Mouse (Mus musculus) liver, embryonic 11.5 days (tissue): Measurements from ENCODE around the gene Adora1. TPM values are rescaled to one million over a fixed set of nuclear protein-coding genes. Genes with fewer than 3 reads are reported as not detected.
"Not testable (repeated sequence)": the region's sequence is repeated elsewhere in the genome, so short reads cannot be mapped to it uniquely, and the experiment has no call there.

ENCODE experiments used
- ATAC-seq: fragments of 200-750 bp; cut with Nextera tagmentation; replicated peaks from 2 replicates; pipeline ENCODE4 v1.8.0; 2017; ENCODE audit warnings: moderate number of reproducible peaks, mild to moderate bottlenecking, moderate TSS enrichment, moderate library complexity; ENCODE audit not compliant: low FRiP score
- DNase-seq: peaks from one replicate; pipeline ENCODE4 v3.0.0-alpha.2; 2017; ENCODE audit warnings: low spot score
- H3K27ac ChIP-seq: fragments of 300-500 bp; sonication (generic); 2 replicates; pipeline ENCODE4 v1.5.1; 2014; ENCODE audit warnings: mild to moderate bottlenecking, low read depth, low read length, control low read depth
- H3K27me3 ChIP-seq: fragments of 300-500 bp; sonication (generic); replicated peaks from 2 replicates; pipeline ENCODE4 v1.6.1; 2014; ENCODE audit warnings: low read length, mixed read lengths; ENCODE audit not compliant: control insufficient read depth, insufficient read depth
- H3K36me3 ChIP-seq: fragments of 300-500 bp; sonication (generic); 2 replicates; pipeline ENCODE4 v1.6.1; 2014; ENCODE audit warnings: mild to moderate bottlenecking, low read length, moderate library complexity, mixed read lengths; ENCODE audit not compliant: control insufficient read depth, insufficient read depth
- H3K4me1 ChIP-seq: fragments of 300-500 bp; sonication (generic); replicated peaks from 2 replicates; pipeline ENCODE4 v1.6.1; 2014; ENCODE audit warnings: low read length, mixed read lengths; ENCODE audit not compliant: control insufficient read depth, insufficient read depth
- H3K4me2 ChIP-seq: fragments of 300-500 bp; sonication (generic); 2 replicates; pipeline ENCODE4 v1.6.1; 2014; ENCODE audit warnings: mild to moderate bottlenecking, control low read depth, moderate library complexity
- H3K4me3 ChIP-seq: fragments of 300-500 bp; sonication (generic); 2 replicates; pipeline ENCODE4 v1.5.1; 2014; ENCODE audit warnings: low read depth, low read length, control low read depth
- H3K9ac ChIP-seq: fragments of 300-500 bp; sonication (generic); 2 replicates; pipeline ENCODE4 v1.6.1; 2014; ENCODE audit warnings: low read depth, low read length, control low read depth
- H3K9me3 ChIP-seq: fragments of 300-500 bp; sonication (generic); 2 replicates; pipeline ENCODE4 v1.6.1; 2016; ENCODE audit warnings: low read length, inconsistent platforms, mixed read lengths; ENCODE audit not compliant: control insufficient read depth
- WGBS: fragments of 180-500 bp; shearing (Covaris S2); extraction: QIAGEN DNeasy Blood & Tissue Kit; methylation state at CpG from one replicate; pipeline ENCODE4 v1.1.7; 2014; 5-methylcytosine and 5-hydroxymethylcytosine counted together
- polyA plus RNA-seq: library from polyadenylated mRNA; unstranded; fragments of >200 nt; fragmentation: Nextera tagmentation; extraction: Ambion mirVana; gene quantifications from 2 replicates; pipeline ENCODE4 v1.2.1, GENCODE M21; 2014

Adora1 gene
- polyA plus RNA-seq, 1 experiment from 2014 or later, result 0.29 TPM

DNA sequence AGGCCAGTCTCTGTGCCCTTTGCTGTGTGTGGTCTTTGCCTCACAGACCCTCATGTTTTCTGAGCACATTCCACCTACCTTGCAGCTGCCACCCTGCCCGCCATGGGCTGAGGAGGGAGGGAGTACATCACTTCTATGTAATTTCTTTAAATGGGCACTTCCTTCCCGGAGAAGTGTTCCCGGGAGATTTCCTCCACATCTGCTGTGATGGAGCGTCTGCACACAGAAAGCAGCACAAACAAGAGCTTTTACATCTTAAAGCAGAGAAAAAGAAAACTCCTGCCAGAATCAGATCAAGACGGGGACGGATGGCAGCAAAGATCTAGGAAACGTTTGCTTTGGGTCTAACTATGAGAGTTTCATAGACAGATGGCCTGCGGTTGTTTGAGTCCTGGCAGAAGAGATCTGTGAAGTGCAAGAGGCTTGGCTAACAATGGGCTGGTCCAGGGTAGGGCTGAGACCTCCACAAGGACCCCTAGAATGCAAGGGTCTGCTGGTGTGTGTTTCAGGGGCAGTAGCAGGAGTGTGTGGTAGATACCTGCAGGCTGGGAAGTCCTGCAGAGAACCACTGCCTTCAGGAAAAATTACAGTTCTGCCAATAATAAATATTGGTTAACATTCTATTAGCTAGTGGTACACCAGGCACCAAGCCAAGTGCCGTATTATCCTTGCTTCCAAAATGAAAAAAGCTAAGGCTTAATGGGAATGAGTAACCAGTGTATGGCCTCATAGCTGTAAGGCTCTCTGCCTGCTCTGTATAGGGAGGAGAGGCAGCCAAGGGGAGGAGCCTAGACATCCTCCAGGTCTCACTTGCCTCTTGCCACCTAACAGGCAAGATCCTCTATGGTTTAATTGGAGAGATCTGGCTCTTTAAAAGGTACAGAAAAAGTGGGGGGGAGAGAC lies 38.5 kb upstream of the Adora1 start:
- no peaks in the 10 kb centered on the region for H3K36me3 ChIP-seq
- H3K27ac ChIP-seq, result no peak overlapping the region
- 66% methylated on average over 9 of the region's 9 CpGs for WGBS
- no peak overlapping the region for H3K4me3 ChIP-seq
- no peaks in the 10 kb centered on the region; the same call in 1 of the 2 replicates for H3K27me3 ChIP-seq
- no peak overlapping the region for H3K4me2 ChIP-seq
- no peak for DNase-seq
- H3K9ac ChIP-seq, result no peak overlapping the region
- H3K4me1 ChIP-seq, result no peaks in the 10 kb centered on the region
- no peaks in the 10 kb centered on the region for H3K9me3 ChIP-seq
- no peak for ATAC-seq

DNA sequence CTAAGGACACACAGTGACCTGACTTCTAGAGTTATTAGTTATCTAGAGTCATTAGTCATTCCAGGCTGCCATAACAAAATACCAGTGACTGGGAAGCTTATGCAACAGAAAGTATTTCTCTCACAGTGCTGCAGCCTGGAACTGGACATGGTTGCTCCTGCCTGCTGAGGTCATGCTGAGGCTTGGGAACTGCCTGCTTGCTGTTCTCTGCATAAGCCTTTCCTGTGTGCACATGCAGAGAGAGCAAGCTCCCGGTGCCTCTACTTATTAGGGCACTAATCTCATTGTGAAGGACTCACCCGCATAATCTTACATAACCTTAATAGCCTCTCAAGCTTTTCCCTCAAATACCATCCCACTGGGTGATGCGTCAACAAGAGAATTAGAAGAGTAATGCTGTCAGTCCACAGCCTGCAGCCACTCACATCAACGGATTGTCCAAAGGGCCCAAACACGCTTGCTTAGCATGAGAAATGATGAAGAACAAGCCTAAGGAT lies 37.6 kb upstream of the Adora1 start:
- no peak overlapping the region for H3K4me3 ChIP-seq
- no peak overlapping the region for H3K9ac ChIP-seq
- no peak overlapping the region for H3K4me2 ChIP-seq
- no peak for DNase-seq
- no peaks in the 10 kb centered on the region for H3K4me1 ChIP-seq
- WGBS, result 73% methylated on average over 5 of the region's 5 CpGs
- no peaks in the 10 kb centered on the region; the same call in 1 of the 2 replicates for H3K27me3 ChIP-seq
- no peaks in the 10 kb centered on the region for H3K36me3 ChIP-seq
- no peak for ATAC-seq
- no peak overlapping the region for H3K27ac ChIP-seq
- no peaks in the 10 kb centered on the region for H3K9me3 ChIP-seq

DNA sequence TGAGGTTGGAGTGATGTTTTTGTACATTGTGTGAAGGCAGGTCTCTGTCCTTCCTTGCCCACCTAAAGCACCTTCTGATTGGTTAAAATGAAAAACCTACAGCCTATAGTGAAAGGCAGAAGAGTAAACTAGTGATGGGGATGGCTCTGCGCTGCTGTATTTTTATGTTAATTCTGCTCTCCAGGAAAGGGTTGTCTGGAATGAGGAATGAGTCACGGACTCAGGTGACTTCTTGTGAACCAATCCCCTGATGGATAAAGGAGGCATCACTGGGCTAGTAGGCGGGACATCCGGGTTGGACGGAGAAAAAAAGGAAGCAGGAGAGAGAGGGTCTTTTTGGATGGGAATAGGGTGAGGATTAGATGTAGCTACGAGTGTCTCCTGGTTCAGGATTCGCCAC lies 34.8 kb upstream of the Adora1 start:
- Histone ChIP-seq H3K4me1 (no peaks in the 10 kb centered on the region), H3K9me3 (no peaks in the 10 kb centered on the region), H3K36me3 (no peaks in the 10 kb centered on the region), H3K27ac (no peak overlapping the region), H3K4me2 (no peak overlapping the region), H3K4me3 (no peak overlapping the region), H3K27me3 (no peaks in the 10 kb centered on the region), H3K9ac (no peak overlapping the region)
- DNase-seq, result no peak
- no peak for ATAC-seq
- WGBS, result 70% methylated on average over 7 of the region's 7 CpGs

GRCm38 (mm10) chr1:134265797-134266196 lies 30.6 kb upstream of the Adora1 start:
- Histone ChIP-seq H3K27me3 (no peaks in the 10 kb centered on the region), H3K4me3 (no peak overlapping the region), H3K36me3 (no peaks in the 10 kb centered on the region), H3K9me3 (no peaks in the 10 kb centered on the region), H3K4me2 (no peak overlapping the region), H3K9ac (no peak overlapping the region), H3K4me1 (no peaks in the 10 kb centered on the region), H3K27ac (no peak overlapping the region)
- ATAC-seq (no peak), DNase-seq (no peak)
- 65% methylated on average over 2 of the region's 2 CpGs for WGBS

DNA sequence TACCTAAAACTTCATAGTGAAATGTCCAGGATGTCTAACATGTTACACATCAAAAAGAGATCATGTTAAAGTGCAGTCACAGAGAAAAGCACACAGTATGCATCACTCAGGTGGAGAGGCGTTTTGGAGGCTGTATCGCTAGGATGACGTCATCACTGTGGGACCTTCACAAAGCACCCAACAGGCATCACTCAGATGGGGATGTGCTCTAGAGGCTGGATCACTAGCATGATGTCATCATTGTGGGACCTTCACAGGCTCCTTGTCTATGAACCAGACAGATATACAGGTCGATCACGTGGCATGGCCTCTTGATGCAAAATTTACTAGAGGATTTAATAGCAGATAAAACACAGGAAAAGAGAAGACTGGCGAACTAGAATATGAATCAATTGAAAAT lies 29.1 kb upstream of the Adora1 start:
- 85% methylated on average over 6 of the region's 6 CpGs for WGBS
- Histone ChIP-seq H3K4me2 (no peak overlapping the region), H3K9me3 (no peaks in the 10 kb centered on the region), H3K4me1 (no peaks in the 10 kb centered on the region), H3K27me3 (no peaks in the 10 kb centered on the region), H3K27ac (no peak overlapping the region), H3K4me3 (no peak overlapping the region), H3K36me3 (no peaks in the 10 kb centered on the region), H3K9ac (no peak overlapping the region)
- ATAC-seq (no peak), DNase-seq (no peak)

DNA sequence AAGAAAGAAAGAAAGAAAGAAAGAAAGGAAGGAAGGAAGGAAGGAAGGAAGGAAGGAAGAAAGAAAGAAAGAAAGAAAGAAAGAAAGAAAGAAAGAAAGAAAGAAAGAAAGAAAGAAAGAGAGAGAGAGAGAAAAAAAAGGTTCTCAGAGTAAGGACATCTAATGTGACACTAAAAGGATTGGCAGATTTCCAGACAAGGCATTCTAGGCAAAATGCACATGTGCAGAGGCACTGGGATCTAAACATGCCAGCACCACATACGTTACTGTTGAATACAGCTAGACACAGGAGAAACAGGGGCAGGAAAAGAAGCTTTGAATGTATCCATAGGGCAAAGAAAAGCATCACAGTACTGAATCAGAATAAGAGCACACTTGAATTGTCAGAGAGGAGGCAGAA lies 14.4 kb upstream of the Adora1 start:
- DNase-seq, H3K9ac ChIP-seq, ATAC-seq, H3K27ac ChIP-seq, H3K4me2 ChIP-seq, H3K36me3 ChIP-seq, H3K27me3 ChIP-seq, H3K4me3 ChIP-seq, H3K9me3 ChIP-seq, H3K4me1 ChIP-seq: not testable (repeated sequence)
- WGBS, result 62% methylated on average over 1 of the region's 1 CpGs

DNA sequence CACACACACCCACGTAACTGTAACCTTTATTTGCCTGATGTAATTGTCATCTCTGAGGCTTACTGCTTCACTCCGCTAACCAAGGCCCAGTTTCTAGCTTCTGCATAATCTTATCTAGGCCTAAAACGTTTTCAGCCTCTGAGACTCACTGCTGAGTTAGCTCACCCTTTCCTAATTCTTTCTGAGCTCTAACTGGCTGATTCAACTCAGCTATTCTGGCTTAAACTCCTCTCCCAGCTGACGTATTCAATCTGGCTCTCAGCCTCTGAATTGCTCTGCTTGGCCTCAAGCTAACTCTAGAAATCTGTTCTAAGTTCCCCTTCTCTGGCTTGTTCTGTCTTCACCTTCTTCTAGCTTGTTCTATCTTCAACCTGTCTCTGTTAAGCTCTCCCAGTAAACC lies 11.4 kb upstream of the Adora1 start:
- Histone ChIP-seq H3K4me2 (no peak overlapping the region), H3K27ac (no peak overlapping the region), H3K4me1 (no peaks in the 10 kb centered on the region), H3K9me3 (no peaks in the 10 kb centered on the region), H3K4me3 (no peak overlapping the region), H3K36me3 (no peaks in the 10 kb centered on the region), H3K9ac (no peak overlapping the region), H3K27me3 (no peaks in the 10 kb centered on the region)
- WGBS, result 52% methylated on average over 4 of the region's 4 CpGs
- DNase-seq (no peak), ATAC-seq (no peak)

DNA sequence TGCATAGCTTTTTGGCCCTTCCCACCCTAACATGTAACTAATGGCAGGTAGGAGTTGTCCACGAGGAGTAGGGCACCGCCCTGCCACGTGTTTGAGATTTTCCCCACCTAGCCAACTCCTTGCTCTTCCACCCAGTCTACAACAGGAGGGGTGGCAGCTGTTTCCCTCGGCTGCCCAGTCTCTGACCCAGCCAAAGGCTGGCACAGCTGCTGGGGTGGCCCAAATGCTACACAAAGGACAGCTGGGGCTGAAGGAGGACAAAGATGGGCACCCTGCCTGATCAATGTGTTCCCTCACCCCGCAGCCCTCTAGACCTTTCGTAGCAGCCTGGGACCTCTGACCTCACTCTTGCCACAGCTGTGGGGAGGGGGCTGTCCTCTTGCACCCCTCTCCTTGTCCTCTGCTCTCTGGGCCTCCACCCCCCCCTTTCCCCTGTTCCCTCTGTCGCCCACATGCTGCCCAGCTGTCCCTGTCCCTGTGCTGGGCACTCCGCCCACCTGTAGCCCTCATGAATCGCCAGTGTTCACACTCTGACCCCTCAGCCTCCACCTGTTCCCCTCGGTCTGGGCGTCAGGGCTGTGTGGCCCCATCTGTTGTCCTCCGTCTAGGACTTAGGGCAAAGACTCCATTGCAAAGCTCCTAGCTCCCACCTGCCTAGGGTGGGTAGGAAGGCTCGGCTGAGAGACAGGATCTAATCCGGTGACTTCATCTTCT lies 9.9 kb upstream of the Adora1 start:
- no peaks in the 10 kb centered on the region for H3K4me1 ChIP-seq
- H3K9me3 ChIP-seq, result no peaks in the 10 kb centered on the region
- 75% methylated on average over 14 of the region's 14 CpGs for WGBS
- no peak overlapping the region for H3K9ac ChIP-seq
- no peak for DNase-seq
- ATAC-seq, result no peak
- no peaks in the 10 kb centered on the region; the same call in 1 of the 2 replicates for H3K27me3 ChIP-seq
- H3K4me3 ChIP-seq, result no peak overlapping the region
- no peak overlapping the region for H3K4me2 ChIP-seq
- no peak overlapping the region for H3K27ac ChIP-seq
- H3K36me3 ChIP-seq, result no peaks in the 10 kb centered on the region
